Mouse (Mus musculus): Measurements from ENCODE around the gene 1700013G24Rik. TPM values are rescaled to one million over a fixed set of nuclear protein-coding genes. Genes with fewer than 3 reads are reported as not detected.

The 1700013G24Rik gene
- polyA plus RNA-seq, 1 experiment: not detected

- no peaks in the 10 kb centered on the region for H3K27me3 ChIP-seq (ENCODE audit: control insufficient read depth)
- TF ChIP-seq GATA1 (IDR thresholded peaks at IDR 0.05; ENCODE audit: low read length) (no peak), TAL1 (IDR thresholded peaks at IDR 0.05; ENCODE audit: low read length) (no peak)
- H3K4me3 ChIP-seq (replicated peaks): no peak overlapping the region
- no peaks in the 10 kb centered on the region for H3K9me3 ChIP-seq (ENCODE audit: control insufficient read depth, low read length)
- peaks cover 28% of the 10 kb centered on the region for H3K4me1 ChIP-seq (ENCODE audit: control insufficient read depth)
- no peaks in the 10 kb centered on the region for H3K36me3 ChIP-seq (ENCODE audit: control insufficient read depth)
Measured at GRCm38 (mm10) chr4:137436979-137437669, 16.0 kb upstream of the 1700013G24Rik start.

- TF ChIP-seq TAL1 (IDR thresholded peaks at IDR 0.05; ENCODE audit: low read length) (peak; percentile 67), GATA1 (IDR thresholded peaks at IDR 0.05; ENCODE audit: low read length) (no peak)
- H3K36me3 ChIP-seq (ENCODE audit: control insufficient read depth): no peaks in the 10 kb centered on the region
- peaks cover 30% of the 10 kb centered on the region for H3K4me1 ChIP-seq (ENCODE audit: control insufficient read depth)
- peak overlapping the region; percentile 4 for H3K4me3 ChIP-seq (replicated peaks)
- H3K27me3 ChIP-seq (ENCODE audit: control insufficient read depth): no peaks in the 10 kb centered on the region
- no peaks in the 10 kb centered on the region for H3K9me3 ChIP-seq (ENCODE audit: control insufficient read depth, low read length)
Measured at GRCm38 (mm10) chr4:137438842-137439241, 14.2 kb upstream of the 1700013G24Rik start.

GRCm38 (mm10) chr4:137441332-137441731 is 11.8 kb upstream of the 1700013G24Rik start:
- TF ChIP-seq GATA1 (IDR thresholded peaks at IDR 0.05; ENCODE audit: low read length): no peak
- no peak for TF ChIP-seq TAL1 (IDR thresholded peaks at IDR 0.05; ENCODE audit: low read length)
- Histone ChIP-seq H3K4me1 (ENCODE audit: control insufficient read depth) (peaks cover 38% of the 10 kb centered on the region), H3K4me3 (replicated peaks) (no peak overlapping the region), H3K36me3 (ENCODE audit: control insufficient read depth) (no peaks in the 10 kb centered on the region), H3K27me3 (ENCODE audit: control insufficient read depth) (no peaks in the 10 kb centered on the region), H3K9me3 (ENCODE audit: control insufficient read depth, low read length) (no peaks in the 10 kb centered on the region)

GRCm38 (mm10) chr4:137443625-137444024 is 9.5 kb upstream of the 1700013G24Rik start:
- Histone ChIP-seq H3K36me3 (ENCODE audit: control insufficient read depth) (no peaks in the 10 kb centered on the region), H3K4me3 (replicated peaks) (no peak overlapping the region), H3K27me3 (ENCODE audit: control insufficient read depth) (no peaks in the 10 kb centered on the region), H3K4me1 (ENCODE audit: control insufficient read depth) (peaks cover 44% of the 10 kb centered on the region), H3K9me3 (ENCODE audit: control insufficient read depth, low read length) (no peaks in the 10 kb centered on the region)
- TF ChIP-seq TAL1 (IDR thresholded peaks at IDR 0.05; ENCODE audit: low read length): 0 out of 3 replicates have a peak, but pooled peaks have one; percentile 21
- TF ChIP-seq GATA1 (IDR thresholded peaks at IDR 0.05; ENCODE audit: low read length): no peak

GRCm38 (mm10) chr4:137445881-137446280 is 7.2 kb upstream of the 1700013G24Rik start:
- Histone ChIP-seq H3K27me3 (ENCODE audit: control insufficient read depth) (no peaks in the 10 kb centered on the region), H3K4me1 (ENCODE audit: control insufficient read depth) (peaks cover 47% of the 10 kb centered on the region), H3K9me3 (ENCODE audit: control insufficient read depth, low read length) (no peaks in the 10 kb centered on the region), H3K36me3 (ENCODE audit: control insufficient read depth) (no peaks in the 10 kb centered on the region), H3K4me3 (replicated peaks) (no peak overlapping the region)
- TF ChIP-seq GATA1 (IDR thresholded peaks at IDR 0.05; ENCODE audit: low read length): no peak
- no peak for TF ChIP-seq TAL1 (IDR thresholded peaks at IDR 0.05; ENCODE audit: low read length)

GRCm38 (mm10) chr4:137447363-137448196 is 5.5 kb upstream of the 1700013G24Rik start:
- Histone ChIP-seq H3K4me3 (replicated peaks) (no peak overlapping the region), H3K36me3 (ENCODE audit: control insufficient read depth) (no peaks in the 10 kb centered on the region), H3K9me3 (ENCODE audit: control insufficient read depth, low read length) (no peaks in the 10 kb centered on the region), H3K27me3 (ENCODE audit: control insufficient read depth) (no peaks in the 10 kb centered on the region), H3K4me1 (ENCODE audit: control insufficient read depth) (peaks cover 47% of the 10 kb centered on the region)
- TF ChIP-seq GATA1 (IDR thresholded peaks at IDR 0.05; ENCODE audit: low read length) (no peak), TAL1 (IDR thresholded peaks at IDR 0.05; ENCODE audit: low read length) (no peak)

GRCm38 (mm10) chr4:137448197-137448596 is 4.9 kb upstream of the 1700013G24Rik start:
- Histone ChIP-seq H3K4me1 (ENCODE audit: control insufficient read depth) (peaks cover 47% of the 10 kb centered on the region), H3K27me3 (ENCODE audit: control insufficient read depth) (no peaks in the 10 kb centered on the region), H3K9me3 (ENCODE audit: control insufficient read depth, low read length) (no peaks in the 10 kb centered on the region), H3K36me3 (ENCODE audit: control insufficient read depth) (no peaks in the 10 kb centered on the region), H3K4me3 (replicated peaks) (no peak overlapping the region)
- TF ChIP-seq TAL1 (IDR thresholded peaks at IDR 0.05; ENCODE audit: low read length) (no peak), GATA1 (IDR thresholded peaks at IDR 0.05; ENCODE audit: low read length) (no peak)

- Histone ChIP-seq H3K4me1 (ENCODE audit: control insufficient read depth) (peaks cover 49% of the 10 kb centered on the region), H3K36me3 (ENCODE audit: control insufficient read depth) (no peaks in the 10 kb centered on the region), H3K4me3 (replicated peaks) (no peak overlapping the region), H3K9me3 (ENCODE audit: control insufficient read depth, low read length) (no peaks in the 10 kb centered on the region), H3K27me3 (ENCODE audit: control insufficient read depth) (no peaks in the 10 kb centered on the region)
- TF ChIP-seq TAL1 (IDR thresholded peaks at IDR 0.05; ENCODE audit: low read length) (no peak), GATA1 (IDR thresholded peaks at IDR 0.05; ENCODE audit: low read length) (no peak)
Measured at GRCm38 (mm10) chr4:137448641-137449040, 4.4 kb upstream of the 1700013G24Rik start.

- no peaks in the 10 kb centered on the region for H3K36me3 ChIP-seq (ENCODE audit: control insufficient read depth)
- no peak overlapping the region for H3K4me3 ChIP-seq (replicated peaks)
- TF ChIP-seq TAL1 (IDR thresholded peaks at IDR 0.05; ENCODE audit: low read length) (no peak), GATA1 (IDR thresholded peaks at IDR 0.05; ENCODE audit: low read length) (no peak)
- H3K27me3 ChIP-seq (ENCODE audit: control insufficient read depth): no peaks in the 10 kb centered on the region
- peaks cover 46% of the 10 kb centered on the region for H3K4me1 ChIP-seq (ENCODE audit: control insufficient read depth)
- H3K9me3 ChIP-seq (ENCODE audit: control insufficient read depth, low read length): no peaks in the 10 kb centered on the region
Measured at GRCm38 (mm10) chr4:137449132-137449531, 4.0 kb upstream of the 1700013G24Rik start.

All from erythroblast, embryonic 14.5 days (primary cell).